Mouse (Mus musculus): Measurements from ENCODE around the gene Gabbr2.

DNA sequence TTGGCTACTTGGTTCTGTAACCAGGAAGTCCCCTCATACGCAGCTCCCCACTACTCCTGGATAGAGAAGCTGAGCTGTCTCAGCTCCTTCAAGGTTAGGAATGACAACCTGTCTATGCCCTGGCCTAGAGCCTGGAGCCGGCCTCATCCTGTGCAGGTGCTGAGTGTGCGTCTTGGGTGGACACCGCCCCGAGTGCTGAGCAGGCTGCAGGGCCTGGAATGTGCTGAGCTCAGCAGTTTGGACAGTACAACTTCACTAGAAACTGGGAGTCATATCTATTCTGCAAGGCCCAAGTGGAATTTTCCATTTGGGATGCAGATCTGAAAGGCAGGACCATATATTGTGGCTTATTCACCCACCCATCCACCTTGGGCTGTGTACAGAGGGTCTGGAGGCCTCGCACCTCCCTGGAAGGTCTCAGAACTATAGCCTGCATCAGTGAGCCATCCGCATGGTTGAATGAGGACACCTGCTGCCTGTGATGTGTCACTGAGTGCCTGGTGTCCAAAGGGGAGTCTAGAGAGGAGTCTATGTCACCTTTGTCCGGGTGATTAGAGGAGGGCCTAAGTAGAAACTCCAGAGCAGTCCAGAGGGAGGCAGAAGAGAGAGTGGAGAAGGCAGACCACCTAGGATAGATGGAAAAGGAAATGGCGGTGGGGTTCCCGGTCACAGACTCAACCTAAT, 165.7 kb downstream of the Gabbr2 start:
- TF ChIP-seq POLR2A (IDR thresholded peaks at IDR 0.05; ENCODE audit: borderline replicate concordance, extremely low read depth, insufficient read depth, insufficient read length, poor library complexity, severe bottlenecking) (no peak), CTCF (IDR thresholded peaks at IDR 0.05; ENCODE audit: borderline replicate concordance, extremely low read depth, insufficient read depth, insufficient read length) (no peak)
